Mouse (Mus musculus): ENCODE measurements around the gene Cabin1. TPM values are rescaled to one million over a fixed set of nuclear protein-coding genes. Genes with fewer than 3 reads are reported as not detected.

The Cabin1 gene
- polyA plus RNA-seq, 1 experiment from 2014 or later, result 29.5 TPM

DNA sequence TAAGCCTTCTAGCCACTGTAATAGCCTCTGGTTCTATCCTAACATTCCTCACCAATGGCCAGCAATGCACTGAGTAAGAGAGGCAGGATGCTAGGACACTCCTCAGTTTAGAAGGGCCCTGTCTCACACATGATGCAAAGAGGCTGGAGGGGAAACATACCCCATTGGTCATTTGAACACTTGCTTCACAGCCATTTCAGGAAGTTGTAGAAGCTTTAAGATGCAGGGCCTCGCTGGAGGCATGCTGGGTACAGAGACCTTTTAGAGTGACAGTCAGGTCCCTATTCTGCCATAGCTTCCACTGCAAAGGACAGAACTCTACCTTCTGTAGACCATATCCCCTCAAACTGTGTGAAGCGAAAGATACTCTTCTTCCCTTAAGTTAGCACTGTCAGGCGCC is 66.4 kb downstream of the Cabin1 start:
- ATAC-seq (ENCODE audit: insufficient read depth, low FRiP score, low TSS enrichment), result no peak
- Histone ChIP-seq H3K36me3 (ENCODE audit: control insufficient read depth, insufficient read depth, low read length) (peaks cover 6% of the 10 kb centered on the region), H3K9me3 (ENCODE audit: control insufficient read depth, low read length) (no peaks in the 10 kb centered on the region), H3K4me1 (ENCODE audit: control insufficient read depth, insufficient read depth, low read length) (no peaks in the 10 kb centered on the region), H3K9ac (ENCODE audit: low read length) (no peak overlapping the region), H3K27ac (ENCODE audit: low read depth, low read length) (no peak overlapping the region), H3K4me2 (ENCODE audit: low read depth) (no peak overlapping the region), H3K27me3 (ENCODE audit: control insufficient read depth, insufficient read depth, low read length) (no peaks in the 10 kb centered on the region), H3K4me3 (ENCODE audit: low read depth, low read length) (no peak overlapping the region)
- WGBS, result 92% methylated on average over 3 of the region's 3 CpGs
- DNase-seq (ENCODE audit: low spot score), result no peak

DNA sequence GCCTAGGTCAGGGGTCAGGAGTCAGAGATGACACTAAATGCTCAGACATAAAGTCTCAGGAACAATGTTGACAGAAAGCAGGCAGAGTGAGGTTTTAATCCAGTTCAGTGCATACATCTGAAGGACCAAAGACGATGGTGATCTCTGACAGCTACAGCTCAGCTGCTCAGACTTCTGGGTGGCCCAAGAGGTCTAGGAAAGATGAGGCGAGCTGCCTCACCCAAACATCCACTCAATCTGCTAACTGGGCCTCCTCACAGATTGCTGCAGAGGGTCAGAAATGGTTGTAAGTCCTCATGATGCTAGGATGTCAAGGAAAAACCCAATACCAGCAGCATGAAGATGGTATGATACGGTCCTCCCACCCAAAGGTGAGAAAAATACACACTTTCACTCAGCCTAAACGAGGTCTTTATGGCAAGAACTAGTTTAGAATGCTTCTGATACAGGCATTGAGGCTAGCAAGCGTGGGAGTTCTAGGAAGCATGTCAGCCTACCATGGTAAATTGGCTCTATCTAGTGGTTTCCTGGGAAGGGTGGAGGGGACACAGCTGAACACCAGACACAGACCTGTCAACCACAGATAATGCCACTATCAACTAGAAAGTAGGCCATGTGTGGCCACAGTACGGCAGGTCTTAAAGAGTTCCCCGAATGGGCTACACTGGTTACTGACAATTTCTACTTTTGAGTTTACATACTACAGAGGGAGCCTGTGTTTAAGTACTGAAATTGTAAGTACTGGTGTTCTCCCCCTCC is 67.4 kb downstream of the Cabin1 start:
- H3K27ac ChIP-seq (ENCODE audit: low read depth, low read length), result no peak overlapping the region
- no peak overlapping the region for H3K9ac ChIP-seq (ENCODE audit: low read length)
- no peaks in the 10 kb centered on the region for H3K9me3 ChIP-seq (ENCODE audit: control insufficient read depth, low read length)
- H3K4me1 ChIP-seq (ENCODE audit: control insufficient read depth, insufficient read depth, low read length), result no peaks in the 10 kb centered on the region
- peaks cover 6% of the 10 kb centered on the region for H3K36me3 ChIP-seq (ENCODE audit: control insufficient read depth, insufficient read depth, low read length)
- no peaks in the 10 kb centered on the region for H3K27me3 ChIP-seq (ENCODE audit: control insufficient read depth, insufficient read depth, low read length)
- H3K4me3 ChIP-seq (ENCODE audit: low read depth, low read length), result no peak overlapping the region
- DNase-seq (ENCODE audit: low spot score), result no peak
- WGBS, result 93% methylated on average over 7 of the region's 7 CpGs
- no peak overlapping the region for H3K4me2 ChIP-seq (ENCODE audit: low read depth)
- no peak for ATAC-seq (ENCODE audit: insufficient read depth, low FRiP score, low TSS enrichment)

DNA sequence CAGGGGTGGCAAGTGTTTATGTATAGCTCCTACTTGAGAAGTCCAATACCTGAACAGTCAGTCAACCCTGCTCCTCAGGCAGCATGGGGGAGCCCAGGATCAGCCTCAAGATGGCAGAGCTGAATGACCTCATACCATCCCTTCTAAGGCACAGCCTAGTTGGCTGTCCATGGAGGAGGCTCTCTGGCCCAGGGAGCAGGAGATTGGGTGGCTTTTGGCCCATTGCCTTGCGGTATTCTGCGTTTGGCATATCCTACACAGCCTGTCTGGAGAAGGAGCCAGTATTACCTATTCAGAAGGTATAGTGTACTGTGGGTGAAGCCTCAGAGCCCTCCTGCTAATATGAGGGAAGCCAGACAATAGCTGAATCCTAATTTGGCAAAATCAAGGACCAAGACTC is 68.6 kb downstream of the Cabin1 start:
- ATAC-seq (ENCODE audit: insufficient read depth, low FRiP score, low TSS enrichment), result no peak
- WGBS, result 95% methylated on average over 2 of the region's 2 CpGs
- no peaks in the 10 kb centered on the region for H3K9me3 ChIP-seq (ENCODE audit: control insufficient read depth, low read length)
- no peak for DNase-seq (ENCODE audit: low spot score)
- H3K4me1 ChIP-seq (ENCODE audit: control insufficient read depth, insufficient read depth, low read length), result no peaks in the 10 kb centered on the region
- no peak overlapping the region for H3K9ac ChIP-seq (ENCODE audit: low read length)
- H3K27ac ChIP-seq (ENCODE audit: low read depth, low read length), result no peak overlapping the region
- H3K36me3 ChIP-seq (ENCODE audit: control insufficient read depth, insufficient read depth, low read length), result peaks cover 6% of the 10 kb centered on the region
- H3K4me3 ChIP-seq (ENCODE audit: low read depth, low read length), result no peak overlapping the region
- no peak overlapping the region for H3K4me2 ChIP-seq (ENCODE audit: low read depth)
- H3K27me3 ChIP-seq (ENCODE audit: control insufficient read depth, insufficient read depth, low read length), result no peaks in the 10 kb centered on the region

DNA sequence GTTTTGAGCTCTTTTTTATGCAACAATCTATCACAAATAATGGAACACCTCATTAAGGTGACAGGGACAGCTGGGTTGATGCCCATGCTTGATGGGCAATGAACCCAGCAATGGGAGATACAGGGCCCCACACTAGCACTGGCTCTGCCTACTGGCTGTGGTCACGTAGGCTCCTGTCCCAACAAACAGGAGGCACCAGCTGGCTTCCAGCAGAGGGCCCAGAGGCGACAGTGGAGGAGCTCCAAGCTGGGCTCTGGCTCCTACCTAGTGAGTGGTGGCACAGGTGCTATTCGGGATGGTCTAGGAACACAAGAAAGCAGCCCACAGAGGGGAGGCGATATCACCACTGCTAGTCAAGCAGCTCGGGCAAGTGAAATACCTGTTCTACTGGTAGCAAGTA is 69.1 kb downstream of the Cabin1 start:
- Histone ChIP-seq H3K9me3 (ENCODE audit: control insufficient read depth, low read length) (no peaks in the 10 kb centered on the region), H3K4me3 (ENCODE audit: low read depth, low read length) (no peak overlapping the region), H3K4me1 (ENCODE audit: control insufficient read depth, insufficient read depth, low read length) (no peaks in the 10 kb centered on the region), H3K27ac (ENCODE audit: low read depth, low read length) (no peak overlapping the region), H3K9ac (ENCODE audit: low read length) (no peak overlapping the region), H3K4me2 (ENCODE audit: low read depth) (no peak overlapping the region), H3K27me3 (ENCODE audit: control insufficient read depth, insufficient read depth, low read length) (no peaks in the 10 kb centered on the region), H3K36me3 (ENCODE audit: control insufficient read depth, insufficient read depth, low read length) (peaks cover 6% of the 10 kb centered on the region)
- ATAC-seq (ENCODE audit: insufficient read depth, low FRiP score, low TSS enrichment) (no peak), DNase-seq (ENCODE audit: low spot score) (no peak)
- 84% methylated on average over 5 of the region's 5 CpGs for WGBS

DNA sequence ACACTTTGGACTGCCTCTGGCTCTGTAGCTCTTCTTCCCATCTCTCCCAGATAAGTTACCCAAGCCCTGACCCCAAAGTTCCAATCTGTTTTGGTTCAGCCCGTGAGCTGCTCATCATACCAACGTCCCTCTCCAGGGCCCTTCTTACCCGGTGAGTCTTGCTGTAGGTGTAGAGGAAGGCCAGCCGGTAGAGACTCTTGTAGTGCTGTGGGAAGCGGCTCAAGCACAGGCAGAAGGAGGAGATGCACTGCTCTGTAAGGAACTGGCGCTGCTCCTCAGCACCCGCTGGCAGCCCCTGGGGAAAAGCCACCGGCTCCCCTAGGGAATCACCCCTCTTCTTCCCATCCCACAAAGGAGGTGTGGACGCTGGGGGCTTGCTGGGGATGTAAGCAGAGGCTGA is 69.6 kb downstream of the Cabin1 start:
- H3K36me3 ChIP-seq (ENCODE audit: control insufficient read depth, insufficient read depth, low read length), result peaks cover 6% of the 10 kb centered on the region
- WGBS, result 90% methylated on average over 9 of the region's 9 CpGs
- DNase-seq (ENCODE audit: low spot score), result no peak

DNA sequence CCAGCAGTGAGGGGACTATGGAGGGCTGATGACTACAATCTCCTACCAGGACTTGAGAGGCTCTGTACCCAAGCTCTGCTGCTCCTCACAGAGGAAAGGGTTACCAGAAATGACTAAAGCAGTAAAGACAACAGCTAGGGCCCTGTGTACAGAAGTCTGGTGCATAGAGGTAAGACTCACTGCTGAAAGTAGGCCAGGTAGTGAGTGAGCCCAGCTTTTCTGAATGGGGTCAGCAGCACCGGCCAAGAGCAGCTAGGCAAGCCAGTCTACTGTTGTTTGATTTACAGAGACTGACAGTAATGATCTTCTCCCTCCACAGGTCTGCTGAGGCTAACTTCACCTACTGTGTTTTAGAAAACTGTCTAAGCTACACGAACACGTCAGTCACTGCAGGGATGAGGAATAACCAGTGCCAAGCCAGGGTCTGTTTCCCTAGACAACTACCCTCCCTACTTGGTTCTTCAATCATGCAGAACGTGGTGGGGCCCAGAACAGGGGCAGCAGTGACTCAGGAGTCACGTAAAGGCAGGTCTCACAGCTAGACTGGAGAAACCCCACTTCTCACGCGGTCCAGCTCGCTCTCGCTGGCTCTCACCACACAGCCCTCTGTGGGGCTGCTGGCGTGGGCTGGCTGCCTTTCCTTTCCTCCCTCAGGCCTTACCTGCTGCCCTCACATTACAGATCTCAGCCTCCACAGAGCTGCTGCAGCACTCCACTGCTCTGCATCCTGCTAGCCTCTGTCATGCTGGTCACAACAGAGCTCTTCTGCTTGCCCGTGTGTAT is 70.5 kb downstream of the Cabin1 start:
- 91% methylated on average over 11 of the region's 11 CpGs for WGBS
- Histone ChIP-seq H3K4me3 (ENCODE audit: low read depth, low read length) (no peak overlapping the region), H3K9me3 (ENCODE audit: control insufficient read depth, low read length) (no peaks in the 10 kb centered on the region), H3K4me2 (ENCODE audit: low read depth) (no peak overlapping the region), H3K36me3 (ENCODE audit: control insufficient read depth, insufficient read depth, low read length) (peaks cover 9% of the 10 kb centered on the region), H3K4me1 (ENCODE audit: control insufficient read depth, insufficient read depth, low read length) (no peaks in the 10 kb centered on the region), H3K9ac (ENCODE audit: low read length) (no peak overlapping the region), H3K27ac (ENCODE audit: low read depth, low read length) (no peak overlapping the region), H3K27me3 (ENCODE audit: control insufficient read depth, insufficient read depth, low read length) (no peaks in the 10 kb centered on the region)
- ATAC-seq (ENCODE audit: insufficient read depth, low FRiP score, low TSS enrichment) (no peak), DNase-seq (ENCODE audit: low spot score) (no peak)

More for the DNA sequence above, 69.6 kb downstream of the Cabin1 start:
- H3K27me3 ChIP-seq (ENCODE audit: control insufficient read depth, insufficient read depth, low read length), result no peaks in the 10 kb centered on the region
- no peak for ATAC-seq (ENCODE audit: insufficient read depth, low FRiP score, low TSS enrichment)
- H3K4me3 ChIP-seq (ENCODE audit: low read depth, low read length), result no peak overlapping the region
- no peak overlapping the region for H3K4me2 ChIP-seq (ENCODE audit: low read depth)
- no peaks in the 10 kb centered on the region for H3K9me3 ChIP-seq (ENCODE audit: control insufficient read depth, low read length)
- no peak overlapping the region for H3K27ac ChIP-seq (ENCODE audit: low read depth, low read length)
- no peaks in the 10 kb centered on the region for H3K4me1 ChIP-seq (ENCODE audit: control insufficient read depth, insufficient read depth, low read length)
- H3K9ac ChIP-seq (ENCODE audit: low read length), result no peak overlapping the region

DNA sequence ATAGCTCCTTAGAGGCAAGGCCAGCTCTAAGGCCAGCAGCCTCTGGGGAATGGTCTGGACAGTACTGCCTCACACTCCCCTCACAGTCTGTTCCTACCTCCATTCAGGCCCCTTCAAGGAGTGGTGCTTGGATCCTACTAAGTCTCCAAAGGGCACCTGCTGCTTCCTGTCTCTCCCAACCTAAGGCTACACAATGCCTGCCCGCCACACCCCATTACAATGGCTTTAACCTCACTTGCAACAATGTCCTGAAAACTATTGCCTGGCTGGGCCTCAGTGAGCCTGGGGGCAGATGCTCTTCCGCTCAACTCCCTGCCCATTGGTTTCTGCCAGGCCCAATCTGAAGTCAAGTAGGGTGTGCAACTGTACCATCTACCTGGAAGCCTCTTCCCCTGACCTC is 75.5 kb downstream of the Cabin1 start:
- no peak for DNase-seq (ENCODE audit: low spot score)
- Histone ChIP-seq H3K9ac (ENCODE audit: low read length) (no peak overlapping the region), H3K9me3 (ENCODE audit: control insufficient read depth, low read length) (no peaks in the 10 kb centered on the region), H3K4me3 (ENCODE audit: low read depth, low read length) (no peak overlapping the region), H3K36me3 (ENCODE audit: control insufficient read depth, insufficient read depth, low read length) (peaks cover 2% of the 10 kb centered on the region), H3K4me1 (ENCODE audit: control insufficient read depth, insufficient read depth, low read length) (0 out of 2 replicates have a peak, but pooled peaks cover 4% of the 10 kb centered on the region), H3K27ac (ENCODE audit: low read depth, low read length) (no peak overlapping the region), H3K4me2 (ENCODE audit: low read depth) (no peak overlapping the region), H3K27me3 (ENCODE audit: control insufficient read depth, insufficient read depth, low read length) (no peaks in the 10 kb centered on the region)
- no peak for ATAC-seq (ENCODE audit: insufficient read depth, low FRiP score, low TSS enrichment)
- WGBS, result 96% methylated on average over 2 of the region's 2 CpGs

DNA sequence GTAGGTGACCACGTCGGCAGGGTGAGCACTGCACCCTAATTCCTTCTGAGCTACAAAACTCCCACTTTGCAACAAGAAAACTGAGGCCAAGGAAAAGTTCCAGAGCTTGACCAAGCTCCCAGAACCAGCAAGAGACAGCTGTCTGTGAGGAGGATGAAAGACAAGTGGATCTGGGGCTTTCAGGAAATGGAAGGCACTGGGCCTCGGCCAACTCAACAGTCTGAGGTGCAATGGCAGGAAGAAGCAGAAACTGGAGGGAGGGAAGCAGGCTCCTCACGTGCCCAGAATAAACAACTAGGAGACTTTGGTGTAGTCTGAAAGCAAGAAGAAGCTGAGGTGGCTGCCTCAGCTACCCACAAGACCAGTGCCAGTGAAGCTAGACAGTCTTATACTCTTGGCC is 77.4 kb downstream of the Cabin1 start:
- 88% methylated on average over 4 of the region's 4 CpGs for WGBS
- Histone ChIP-seq H3K36me3 (ENCODE audit: control insufficient read depth, insufficient read depth, low read length) (peaks cover 2% of the 10 kb centered on the region), H3K27me3 (ENCODE audit: control insufficient read depth, insufficient read depth, low read length) (no peaks in the 10 kb centered on the region), H3K4me3 (ENCODE audit: low read depth, low read length) (no peak overlapping the region), H3K9ac (ENCODE audit: low read length) (no peak overlapping the region), H3K4me2 (ENCODE audit: low read depth) (no peak overlapping the region), H3K9me3 (ENCODE audit: control insufficient read depth, low read length) (no peaks in the 10 kb centered on the region), H3K4me1 (ENCODE audit: control insufficient read depth, insufficient read depth, low read length) (0 out of 2 replicates have a peak, but pooled peaks cover 4% of the 10 kb centered on the region), H3K27ac (ENCODE audit: low read depth, low read length) (no peak overlapping the region)
- ATAC-seq (ENCODE audit: insufficient read depth, low FRiP score, low TSS enrichment), result no peak
- no peak for DNase-seq (ENCODE audit: low spot score)
